Mouse (Mus musculus) left cerebral cortex, adult 8-10 months (tissue): Measurements from ENCODE around the gene Colca2. TPM values are rescaled to one million over a fixed set of nuclear protein-coding genes. Genes with fewer than 3 reads are reported as not detected.

Experiments
- DNase-seq, 2 experiments: peaks; one replicate each; pipeline ENCODE4 v3.0.0; 2022; ENCODE audit warnings: low spot score in 2 of 2
- total RNA-seq, 4 experiments: library from RNA; stranded (reverse); gene quantifications; 2 replicates each; pipeline ENCODE4 v1.2.4; 2022

Colca2 gene
- 1 to 10 TPM in 2 of 4 experiments, under 1 TPM in 2; 0.80 to 1.2 (median 1.0) TPM for total RNA-seq

DNA sequence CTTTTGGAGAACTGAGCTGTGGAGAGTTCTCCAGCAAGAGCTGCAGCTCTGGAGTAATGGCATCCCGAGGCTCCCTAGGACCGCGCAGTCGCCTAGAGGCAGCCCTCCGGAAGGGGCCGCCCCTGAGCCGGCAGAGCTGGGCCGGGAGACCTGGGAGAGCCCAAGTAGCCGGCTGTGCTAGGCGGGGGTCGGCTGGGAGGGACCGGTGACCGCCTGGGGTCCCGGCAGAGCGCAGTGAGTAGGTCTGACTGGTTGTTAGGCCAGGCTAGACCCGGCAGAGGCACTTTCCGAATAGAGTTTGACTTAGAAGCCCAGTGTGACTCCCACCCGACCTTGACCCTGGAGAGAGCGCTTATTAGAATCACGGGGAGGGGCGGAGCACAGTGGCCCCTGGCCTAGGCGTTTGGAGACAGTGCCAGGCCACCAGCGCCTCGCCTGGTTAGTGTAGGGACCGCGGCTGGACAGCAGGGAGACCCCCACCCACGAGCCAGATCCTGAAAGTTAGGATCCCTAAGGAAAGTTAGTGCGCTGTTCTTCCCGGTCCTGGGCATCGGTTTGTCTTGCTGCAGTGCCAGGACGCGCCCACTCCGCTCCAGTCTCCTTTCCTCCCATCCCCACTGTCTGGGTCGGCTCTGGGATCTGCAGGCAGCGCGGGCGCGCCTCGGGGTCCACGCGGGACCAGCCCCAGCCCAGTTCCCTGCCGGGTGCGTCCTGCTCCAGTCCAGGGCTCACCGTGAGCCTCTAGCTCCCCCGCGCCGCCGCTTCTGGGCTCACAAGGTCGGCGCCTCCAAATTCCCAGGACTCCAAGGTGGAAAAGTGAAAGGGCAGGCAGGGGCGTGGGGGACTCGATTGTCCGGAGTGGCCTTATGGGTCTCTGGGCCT lies at the start of gene Colca2:
Colca2 (minus strand) TSS at position 70 of the 882 bp plus-strand sequence.
- peak; percentile 25 to 28 for DNase-seq

DNA sequence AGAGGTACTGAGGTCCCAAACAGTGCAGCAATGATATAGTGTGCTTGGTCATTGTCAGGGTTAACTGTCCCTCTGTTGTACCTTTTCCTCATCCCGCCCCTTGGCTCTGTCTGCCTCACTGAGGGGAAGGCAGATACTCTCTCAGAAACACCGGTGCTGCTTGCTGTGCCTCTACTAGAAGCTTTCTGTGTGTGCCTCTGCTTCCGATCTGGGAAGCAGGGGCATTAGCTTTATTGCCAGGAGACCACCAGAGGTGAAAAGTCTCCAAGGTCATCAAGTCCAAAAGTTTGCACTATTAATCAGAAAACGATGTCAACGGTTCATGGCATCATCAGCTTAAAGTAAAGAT lies 49.2 kb upstream of the Colca2 start:
- DNase-seq = no peak

DNA sequence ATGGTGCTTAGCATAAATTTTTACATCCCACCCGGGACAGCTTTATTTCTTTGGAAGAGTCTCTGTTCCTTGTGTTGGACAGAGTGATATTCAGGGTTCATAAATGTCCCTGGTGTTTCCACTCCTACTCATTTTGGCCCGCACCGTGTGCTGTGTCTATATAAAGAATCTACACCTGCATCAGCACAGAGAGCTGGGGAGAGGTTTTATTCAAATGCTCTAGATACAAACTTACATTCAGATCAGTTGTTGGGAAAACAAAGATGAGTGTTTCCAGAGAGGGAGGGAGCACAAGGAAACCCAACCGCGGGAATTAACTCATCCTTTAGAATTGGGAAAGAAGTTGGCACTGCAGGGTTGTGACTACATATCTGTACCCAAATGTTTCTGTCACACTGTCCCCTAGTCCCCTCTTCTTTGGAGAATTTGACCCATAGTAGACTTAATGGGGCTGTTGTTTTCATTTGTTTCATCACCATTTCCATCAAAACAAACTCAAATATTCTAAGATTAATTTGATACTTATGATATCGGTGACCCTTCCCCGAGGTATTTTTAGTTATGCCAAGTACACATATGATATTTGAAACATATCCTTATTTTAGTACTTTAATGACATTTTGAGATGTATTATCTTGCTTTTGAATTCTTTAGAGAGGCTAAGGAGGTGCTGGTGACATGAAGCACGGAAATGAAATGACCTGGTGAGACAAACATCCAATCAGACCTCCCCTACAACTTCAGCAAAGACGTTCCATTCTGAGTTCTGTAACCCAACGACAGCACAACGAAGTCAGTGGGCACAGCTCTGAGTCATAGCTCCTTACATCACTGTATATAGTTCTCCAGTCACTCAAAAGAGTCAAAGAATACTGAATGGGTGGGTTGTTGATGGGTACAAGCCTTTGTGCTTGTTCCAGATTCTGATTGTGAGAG lies 48.5 kb upstream of the Colca2 start:
- DNase-seq = no peak

DNA sequence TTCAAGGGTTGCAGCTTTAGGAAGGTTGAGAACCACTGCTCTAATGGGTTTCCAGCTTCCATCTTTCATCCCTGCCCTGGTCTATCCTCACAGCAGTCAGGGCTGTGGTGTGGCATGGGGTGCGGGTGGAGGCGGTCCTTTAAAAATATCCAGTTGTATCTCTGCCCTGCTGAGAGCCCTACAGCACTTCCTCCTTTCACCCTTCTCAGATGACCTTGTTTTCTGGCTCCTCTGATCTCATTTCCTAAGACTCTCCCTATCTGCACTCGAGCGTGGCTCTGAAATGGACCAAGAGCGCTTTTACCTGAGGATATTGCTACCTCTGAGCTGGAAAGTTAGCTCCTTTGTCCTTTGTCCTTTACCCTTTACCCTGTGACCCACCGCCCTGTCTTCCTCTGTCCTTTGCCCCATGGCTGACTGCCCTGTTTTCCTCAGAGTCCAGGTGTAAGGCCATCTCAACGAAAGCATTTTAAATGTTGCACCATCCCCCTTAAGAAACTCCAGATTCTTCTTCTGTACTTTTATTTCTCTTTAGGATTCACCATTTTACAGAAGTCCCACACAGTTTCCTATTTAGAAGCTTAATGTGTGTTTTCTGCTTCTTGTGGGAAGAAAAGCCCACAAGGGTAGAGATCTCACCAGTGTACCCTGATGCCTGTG lies 46.2 kb upstream of the Colca2 start:
- DNase-seq = no peak

DNA sequence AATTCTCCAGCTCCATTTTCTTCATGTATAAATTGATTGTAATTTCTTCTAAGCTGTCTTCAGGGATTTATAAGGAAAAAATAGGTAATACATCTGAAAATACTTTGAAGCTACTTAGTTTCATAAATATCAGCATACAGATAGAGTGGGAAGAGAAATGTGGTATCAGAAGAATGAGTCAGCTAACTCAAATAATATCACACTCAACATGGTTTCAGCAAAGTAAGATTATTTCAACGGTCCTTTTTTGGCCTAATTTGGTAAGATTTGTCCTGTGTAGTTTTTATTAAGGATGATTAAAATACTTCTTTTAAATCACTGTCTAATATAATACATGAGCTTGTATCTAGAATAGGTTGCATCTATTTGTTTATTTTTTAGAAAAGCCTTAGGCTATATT lies 41.7 kb upstream of the Colca2 start:
- DNase-seq = no peak

DNA sequence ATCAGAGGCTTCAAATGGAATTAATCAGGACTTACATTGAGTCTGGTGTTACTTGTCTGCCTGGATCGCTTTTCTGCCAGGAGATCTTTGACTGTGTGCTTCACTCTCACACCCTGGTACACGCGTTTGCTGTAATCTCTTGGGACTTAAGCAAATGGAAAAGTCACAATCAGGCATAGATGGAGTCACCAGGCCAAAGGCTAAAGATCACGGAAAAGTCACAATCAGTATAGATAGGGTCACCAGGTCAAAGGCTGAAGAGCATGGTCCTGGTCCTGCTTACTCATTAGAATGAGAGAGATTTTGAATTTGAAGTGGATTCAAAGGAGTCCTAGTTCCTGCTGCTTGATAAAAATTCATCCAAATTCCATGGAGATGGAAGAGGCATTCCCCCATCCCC lies 39.9 kb upstream of the Colca2 start:
- no peak for DNase-seq

DNA sequence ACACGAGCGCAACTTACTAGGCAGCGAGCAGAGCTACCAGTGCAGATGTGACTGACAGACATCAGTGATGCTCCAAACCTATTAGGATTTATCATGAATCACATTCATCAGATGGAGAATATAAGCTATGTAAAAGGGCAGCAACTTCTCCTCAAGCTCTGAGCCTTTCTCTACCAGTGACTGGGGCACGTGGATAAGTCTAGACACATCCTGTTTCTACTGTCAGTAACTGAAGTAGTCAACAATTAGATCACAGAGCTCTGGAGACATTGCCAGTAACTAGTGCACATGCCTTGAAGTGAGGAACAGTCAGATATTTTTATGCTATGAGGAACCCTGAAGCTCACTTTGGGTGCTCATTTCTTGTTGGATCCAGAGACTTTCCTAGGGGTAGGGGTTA lies 39.0 kb upstream of the Colca2 start:
- no peak for DNase-seq

DNA sequence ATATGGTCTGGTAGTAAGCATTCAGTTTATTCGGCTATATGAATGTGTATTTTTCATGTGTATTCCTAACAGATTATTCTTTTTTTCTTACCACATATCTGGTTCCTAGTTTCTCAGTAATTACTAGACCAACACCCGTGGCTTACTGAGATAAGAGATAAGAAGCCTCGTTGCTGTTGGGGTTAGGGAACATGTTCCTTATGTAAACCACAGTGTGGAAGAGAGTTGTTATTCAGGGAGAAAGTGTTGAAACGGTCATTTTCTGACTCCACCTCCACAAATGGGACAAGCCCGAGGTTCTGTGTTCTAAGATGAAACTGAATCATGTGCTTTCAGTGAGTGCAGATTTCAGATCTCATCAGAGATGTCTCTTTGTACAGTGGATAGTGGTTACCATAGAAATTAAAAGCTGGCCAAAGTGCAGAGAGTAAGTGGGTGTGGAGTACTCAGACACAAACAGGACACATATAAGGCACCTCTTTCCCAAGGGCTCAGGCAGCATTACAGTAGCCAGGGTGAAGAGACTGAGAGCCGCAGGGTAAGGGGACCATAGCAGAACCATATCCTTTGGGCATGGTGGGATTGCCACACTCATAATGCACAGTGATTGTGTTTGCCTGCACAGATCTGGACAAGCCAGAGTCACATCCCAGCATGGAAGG lies 37.2 kb upstream of the Colca2 start:
- DNase-seq = no peak

DNA sequence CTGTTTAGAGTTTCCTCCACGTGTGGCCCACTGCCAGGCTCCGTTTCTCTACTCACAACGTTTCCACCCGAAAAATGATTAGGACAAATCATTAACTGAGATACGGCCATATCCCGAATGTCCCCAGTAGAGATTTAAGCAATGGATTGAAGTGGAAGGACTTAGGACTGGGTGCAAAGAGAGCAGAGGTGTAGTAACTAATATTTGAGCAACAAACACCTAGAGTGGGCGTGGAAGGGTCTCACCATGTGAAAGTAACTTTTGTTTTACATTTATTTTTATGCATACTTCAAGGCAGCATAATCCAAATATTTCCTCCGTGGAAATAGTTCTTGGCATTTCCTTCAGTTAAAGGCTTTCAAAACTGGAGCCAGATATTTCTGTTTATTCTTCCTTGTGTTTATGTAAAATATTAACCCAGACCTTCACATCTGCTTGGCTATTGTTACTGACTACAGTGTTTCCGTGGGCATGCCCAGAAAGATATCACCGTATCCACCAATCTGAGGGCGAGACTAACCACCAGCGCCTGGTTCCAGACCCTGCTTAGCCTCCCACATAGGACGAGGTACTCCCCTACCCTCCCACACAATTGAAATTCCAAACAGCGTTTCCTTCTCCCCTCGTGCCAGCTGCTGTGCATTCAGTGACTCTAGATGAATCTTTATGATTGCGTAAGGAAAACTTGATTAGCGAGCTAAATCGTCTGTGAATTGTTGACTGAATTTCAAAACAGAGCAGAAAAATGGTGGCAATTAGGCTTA lies 34.4 kb upstream of the Colca2 start:
- DNase-seq = no peak

DNA sequence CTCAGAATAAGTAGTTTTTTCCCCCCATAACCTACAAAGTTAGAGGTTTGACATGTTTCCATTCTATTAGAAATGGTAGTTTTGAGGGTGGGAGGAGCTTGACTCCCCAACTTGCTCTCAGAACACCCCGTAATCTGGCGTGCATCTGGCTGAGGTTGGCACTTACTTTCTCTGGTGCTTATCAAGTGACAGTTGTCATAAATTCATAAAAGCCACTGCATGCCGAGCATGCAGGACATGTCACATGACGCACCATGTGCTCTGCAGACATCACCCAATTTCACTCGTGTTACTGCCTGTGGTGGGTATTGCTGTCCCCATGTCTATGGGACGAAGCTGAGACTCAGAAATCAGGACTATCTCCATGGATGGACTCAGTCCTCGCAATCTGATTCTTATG lies 32.1 kb upstream of the Colca2 start:
- DNase-seq = no peak

DNA sequence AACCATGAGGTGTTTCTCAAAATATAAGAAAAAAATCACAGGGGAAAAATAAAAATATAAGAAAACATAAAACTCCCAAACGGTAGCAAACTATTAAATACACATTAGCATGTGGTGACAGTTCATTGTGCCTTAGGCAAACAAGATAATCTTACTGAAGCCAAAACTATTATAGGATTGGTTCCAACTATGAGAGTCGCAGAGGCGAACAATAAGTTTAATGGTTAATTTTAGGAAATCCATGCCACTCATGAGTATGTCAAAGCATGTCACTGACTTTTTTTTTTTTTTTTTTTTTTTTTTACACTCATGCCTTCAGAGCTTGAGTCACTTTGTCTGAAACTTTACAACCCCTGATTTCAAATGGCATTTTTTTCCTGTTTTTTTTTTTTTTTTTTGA lies 28.0 kb upstream of the Colca2 start:
- no peak for DNase-seq

DNA sequence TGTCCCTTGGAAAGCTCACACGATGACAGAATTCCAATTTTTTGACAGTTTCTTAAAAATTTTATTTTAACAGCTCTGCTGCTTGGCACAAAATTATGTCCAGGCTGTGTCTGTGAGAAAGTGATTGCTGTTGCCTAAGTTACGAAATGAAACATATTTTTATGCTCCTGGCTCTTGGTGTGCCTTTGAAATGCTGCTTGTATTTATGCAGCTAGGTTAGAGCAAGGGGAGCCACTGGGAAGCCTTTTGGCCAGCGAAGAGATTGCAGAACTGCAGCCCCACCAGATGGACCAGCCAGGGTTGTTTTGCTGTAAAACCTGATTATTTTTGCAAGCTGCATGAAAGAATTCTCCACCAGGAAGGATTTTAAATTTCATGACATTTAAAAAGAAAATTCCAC lies 26.8 kb upstream of the Colca2 start:
- peak in 1 of 2 experiments; percentile 33 for DNase-seq

DNA sequence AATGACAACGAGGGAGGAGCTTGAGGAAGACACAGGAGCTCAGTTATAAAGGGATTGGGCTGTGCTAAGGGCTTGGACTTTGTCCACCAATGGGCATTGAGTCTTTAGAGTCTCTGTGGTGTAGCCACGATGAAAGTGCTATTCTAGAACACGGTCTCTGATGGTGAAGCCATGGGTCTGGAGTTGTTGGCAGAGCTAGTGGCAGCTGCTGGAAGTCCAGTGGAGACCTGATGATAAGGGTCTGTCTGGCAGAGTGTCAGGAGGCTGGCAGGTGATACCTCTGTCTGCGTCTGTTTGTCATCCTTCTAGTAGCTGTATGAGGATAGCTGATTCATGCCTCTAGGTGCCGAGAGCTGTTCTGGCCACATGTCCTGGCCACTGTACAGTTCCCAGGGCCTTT lies 25.6 kb upstream of the Colca2 start:
- DNase-seq = no peak

DNA sequence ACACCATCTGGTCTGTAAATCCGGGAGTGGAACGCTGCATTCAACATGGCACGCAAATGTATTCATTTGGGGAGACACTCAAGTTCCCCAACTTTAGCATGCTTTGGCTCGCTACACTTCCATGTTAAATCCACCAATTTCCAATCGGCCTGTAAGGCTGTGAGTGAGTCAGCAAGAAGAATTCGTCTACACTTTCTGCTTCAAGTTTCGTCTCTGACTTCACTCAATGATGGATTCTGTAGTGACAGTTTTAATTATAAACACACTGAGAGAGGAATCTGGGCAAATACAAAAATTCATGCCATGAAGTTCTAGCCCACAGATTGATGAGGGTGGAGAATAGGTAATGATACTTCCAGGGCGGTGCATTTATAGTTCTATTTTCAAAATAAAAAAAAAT lies 15.2 kb upstream of the Colca2 start:
- DNase-seq = no peak

DNA sequence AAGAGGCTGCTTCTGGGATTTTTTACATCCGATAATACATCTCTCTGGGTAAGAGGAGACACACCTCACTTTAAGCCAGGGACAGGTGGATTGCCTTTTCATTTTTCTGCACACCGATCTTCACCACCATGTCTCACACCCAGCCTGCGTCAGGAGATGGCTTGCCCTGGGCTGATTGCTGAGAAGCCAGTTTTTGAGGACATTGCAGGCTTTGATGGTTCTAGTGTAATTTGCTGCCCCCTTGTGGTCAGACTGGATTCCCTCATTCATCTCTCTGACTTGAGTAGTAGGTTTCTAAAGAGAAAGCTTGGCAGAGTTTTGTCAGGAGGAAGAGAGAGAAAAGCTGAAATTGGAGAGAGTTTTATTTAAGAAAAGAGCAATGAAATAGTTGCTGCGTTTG lies 14.3 kb upstream of the Colca2 start:
- peak; percentile 44 to 53 for DNase-seq

DNA sequence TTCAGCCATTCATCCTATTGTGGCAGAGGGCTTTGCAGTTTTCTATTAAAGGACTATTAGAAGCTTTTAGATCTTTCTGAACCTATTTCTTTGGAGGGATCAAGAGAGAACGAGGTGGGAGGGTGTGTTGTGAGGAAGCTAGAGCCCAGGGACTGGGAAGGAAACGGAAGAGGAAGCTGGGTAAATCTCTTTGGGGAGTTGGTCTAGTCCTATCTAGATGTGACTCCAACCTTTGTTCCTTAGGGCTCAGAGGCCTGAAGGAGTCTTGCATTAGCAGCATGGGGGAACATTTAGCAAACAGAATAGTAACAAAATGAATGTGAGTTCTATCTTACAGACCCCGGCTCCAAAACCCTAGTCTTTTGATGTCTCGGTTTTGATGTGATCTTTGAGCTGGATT lies 12.6 kb upstream of the Colca2 start:
- DNase-seq = no peak

DNA sequence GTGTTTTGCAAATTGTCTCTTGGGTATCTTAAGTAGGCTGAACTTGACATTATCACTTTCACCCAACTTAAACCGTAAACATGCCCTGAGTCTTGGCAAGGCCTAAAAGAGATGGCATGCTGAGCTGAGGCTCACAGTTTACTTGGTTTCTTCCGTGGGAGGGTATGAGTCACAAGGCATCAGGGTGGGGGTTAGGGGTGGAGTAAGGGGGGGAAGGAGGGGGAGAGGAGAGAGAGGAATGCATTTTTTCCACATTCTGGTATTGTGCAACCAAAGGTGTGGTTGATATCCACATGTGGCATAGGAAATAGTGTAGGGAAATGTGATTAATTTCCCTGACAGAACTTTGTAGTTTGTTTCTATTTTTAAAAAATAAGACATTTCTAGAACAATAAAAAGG lies 7.7 kb upstream of the Colca2 start:
- DNase-seq = no peak

DNA sequence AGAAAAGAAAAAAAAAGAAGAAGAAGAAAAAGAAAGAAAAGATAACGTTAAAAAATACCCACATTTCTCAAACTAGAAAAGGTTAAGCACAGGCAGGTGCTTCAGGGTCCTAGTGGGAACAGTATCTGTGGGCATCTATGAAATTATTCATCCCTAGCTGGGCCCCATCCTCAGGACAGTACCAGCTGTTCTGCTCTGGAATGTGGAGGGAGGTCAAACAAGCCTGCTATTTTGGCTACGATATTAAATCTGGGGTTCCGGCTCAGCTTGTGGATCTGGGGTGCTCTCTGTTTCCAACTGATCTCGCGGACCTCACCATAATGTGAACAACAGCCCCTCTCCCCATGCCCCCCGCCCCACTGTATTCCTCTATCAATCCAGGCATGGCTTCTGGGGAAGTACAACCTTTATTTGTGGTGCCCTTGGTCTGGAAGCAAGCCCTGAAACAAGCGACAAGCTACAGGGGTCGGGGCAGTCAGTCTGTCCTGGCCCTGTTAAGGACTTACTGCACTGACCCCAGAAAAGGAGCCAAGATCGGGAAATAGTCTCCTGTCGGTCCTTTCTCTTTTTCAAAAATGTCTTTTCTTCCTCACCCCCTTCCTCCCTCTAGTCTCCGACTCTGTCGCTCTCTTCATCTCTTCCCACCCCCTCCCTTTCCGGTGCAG lies 403 bp downstream of the Colca2 start:
- DNase-seq = no peak

DNA sequence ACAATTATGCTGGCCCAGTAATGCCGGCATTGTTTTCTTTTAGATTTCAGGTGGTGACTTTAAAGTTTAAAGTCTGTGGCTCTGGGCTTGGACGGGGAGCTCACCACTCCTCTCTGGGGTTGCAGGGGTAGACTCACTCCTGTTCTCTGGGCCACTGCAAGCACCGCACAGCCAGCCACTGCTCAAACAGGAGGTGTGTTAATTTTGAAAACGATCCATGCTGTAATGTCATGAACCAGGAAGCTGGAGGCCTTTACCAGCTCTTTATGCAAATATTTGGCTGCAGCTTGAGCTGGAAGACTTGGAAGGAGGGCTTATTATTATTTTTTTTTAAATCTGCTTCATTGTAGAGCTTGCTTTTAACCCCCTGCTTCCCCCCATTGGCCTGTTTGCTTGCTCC lies 3.7 kb downstream of the Colca2 start:
- DNase-seq = no peak

DNA sequence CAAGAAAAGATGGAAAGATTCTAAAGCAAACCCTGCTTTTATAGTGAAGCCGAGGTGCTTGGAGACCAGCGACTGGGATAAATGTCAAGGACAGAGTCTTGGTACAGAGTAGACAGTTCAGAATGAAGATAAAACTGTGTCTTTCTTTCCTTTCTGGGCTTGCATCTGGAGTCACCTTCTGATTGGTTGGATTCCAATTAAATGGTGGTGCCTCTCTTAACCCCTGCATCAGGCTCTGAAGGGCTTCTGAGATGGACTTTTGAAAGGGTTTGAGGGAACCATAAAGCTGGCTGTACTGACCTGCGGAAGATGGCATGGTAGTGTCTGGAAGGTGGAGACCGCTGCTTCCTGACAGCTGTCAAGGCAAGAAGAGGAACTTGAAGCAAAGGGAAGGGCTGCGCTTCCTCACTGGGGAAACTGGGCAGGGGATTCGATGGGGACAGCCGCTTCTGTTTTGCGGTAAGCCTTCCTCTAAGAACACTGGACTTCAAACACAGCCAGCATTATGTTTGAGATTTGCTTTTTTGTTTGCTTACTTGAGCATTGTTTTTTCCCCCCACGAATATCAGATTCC lies 4.7 kb downstream of the Colca2 start:
- no peak for DNase-seq
